Mouse (Mus musculus): ENCODE data around the gene Pim1. TPM values are rescaled to one million over a fixed set of nuclear protein-coding genes. Genes with fewer than 3 reads are reported as not detected.

The Pim1 gene
- total RNA-seq, 2 experiments from 2014 or later = 3.5 to 4.0 TPM

DNA sequence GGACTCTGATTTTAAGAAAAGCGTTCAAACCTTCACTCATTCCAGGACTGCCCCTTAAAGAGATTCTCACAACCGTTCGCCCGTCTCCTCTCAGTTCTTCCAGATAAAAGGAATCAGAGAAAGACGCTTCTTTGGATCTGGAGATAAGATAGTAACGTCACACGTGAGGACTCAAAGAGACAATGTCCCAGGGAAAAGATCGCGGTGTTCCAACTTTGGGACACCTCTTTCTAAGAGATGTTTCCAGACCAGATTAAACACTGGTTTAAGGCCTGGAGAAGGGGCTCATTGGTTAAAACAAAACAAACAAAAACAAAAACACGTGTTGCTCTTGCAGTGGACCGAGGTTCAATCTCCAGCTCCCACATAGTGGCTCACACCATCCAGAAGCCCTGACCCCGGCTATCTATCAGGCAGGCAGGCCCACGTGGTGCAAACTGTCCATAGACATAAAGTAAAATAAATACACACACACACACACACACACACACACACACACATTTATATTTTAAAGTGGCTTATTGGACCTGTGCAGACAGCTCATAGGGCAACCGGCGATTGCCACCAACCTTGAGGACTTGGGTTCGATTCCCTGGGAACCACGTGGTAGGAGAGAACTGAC, 25.9 kb upstream of the Pim1 start:
- DNase-seq (ENCODE audit: low spot score in 2 of 2) = no peak

DNA sequence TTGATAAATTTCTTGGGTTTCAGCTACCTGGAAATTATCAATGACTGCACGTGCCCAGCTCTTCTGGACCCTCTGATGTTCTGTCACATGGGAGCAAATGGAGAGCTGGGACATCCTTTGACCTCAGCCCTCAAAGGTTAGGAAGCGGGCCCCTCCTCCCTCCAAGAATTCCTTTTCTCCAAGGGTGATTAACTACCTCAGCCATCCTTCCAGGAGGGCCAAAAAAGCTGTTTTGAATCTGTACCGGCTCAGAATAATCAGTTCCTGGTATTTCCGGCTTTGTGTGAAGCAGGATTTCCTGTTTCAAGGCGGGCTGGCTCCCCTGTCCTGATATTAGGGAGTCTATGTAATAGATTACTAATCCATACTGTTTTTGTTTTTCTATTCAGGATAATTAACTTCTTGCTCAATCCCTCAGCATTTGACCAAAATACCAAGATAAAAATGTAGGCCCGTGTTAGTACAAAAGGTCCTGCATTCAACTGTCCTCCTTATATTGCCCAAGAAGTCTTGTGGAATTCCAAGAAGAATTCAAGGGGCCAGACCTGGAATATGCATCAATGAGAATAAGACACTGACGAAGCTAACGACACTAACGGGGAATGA, 25.0 kb upstream of the Pim1 start:
- DNase-seq (ENCODE audit: low spot score in 2 of 2) = no peak

- DNase-seq (ENCODE audit: low spot score in 2 of 2) = no peak
These were observed 23.5 kb upstream of the Pim1 start for GRCm38 (mm10) chr17:29467030-29467429.

- no peak for DNase-seq (ENCODE audit: low spot score in 2 of 2)
These were observed 17.1 kb upstream of the Pim1 start for GRCm38 (mm10) chr17:29473466-29473865.

DNA sequence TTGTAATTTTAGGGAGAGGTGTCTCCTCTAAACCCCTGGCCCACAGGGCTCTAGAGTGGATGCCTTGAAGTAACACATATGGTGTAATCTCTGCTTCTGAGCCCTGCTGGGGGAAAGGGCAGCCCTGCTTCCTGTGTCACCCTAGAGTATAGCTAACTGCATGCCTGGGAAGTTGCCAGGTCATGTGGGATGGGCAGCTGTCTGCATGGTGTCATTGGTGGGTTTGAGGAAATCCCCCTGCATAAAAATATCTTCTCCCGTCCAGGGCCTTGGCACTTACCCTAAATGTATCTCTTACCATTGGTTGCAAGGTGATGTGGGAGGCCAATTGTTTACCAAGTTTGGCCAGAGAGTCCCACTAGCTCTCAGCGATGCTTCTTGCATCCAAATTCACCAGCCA, 16.5 kb upstream of the Pim1 start:
- no peak for DNase-seq (ENCODE audit: low spot score in 2 of 2)

DNA sequence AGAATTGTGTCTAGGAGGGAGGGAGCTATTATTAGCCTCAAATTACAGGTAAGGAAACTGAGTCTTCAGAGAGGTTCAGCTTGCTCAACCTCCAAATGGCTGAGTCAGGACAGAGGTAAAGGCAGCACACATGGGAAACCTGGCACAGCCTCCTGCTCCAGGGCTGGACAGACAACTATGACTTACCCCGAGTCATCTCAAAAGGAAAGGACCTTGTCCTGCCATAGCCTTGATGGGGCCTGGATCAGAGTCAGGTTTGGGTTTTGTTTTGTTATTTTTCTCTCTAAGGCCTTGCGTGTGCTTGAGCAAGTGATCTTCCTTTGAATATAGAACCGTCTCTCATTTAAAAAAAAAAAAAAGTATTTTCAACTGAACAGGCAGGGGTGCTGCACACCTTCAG, 15.4 kb upstream of the Pim1 start:
- no peak for DNase-seq (ENCODE audit: low spot score in 2 of 2)

GRCm38 (mm10) chr17:29476461-29476860, 14.1 kb upstream of the Pim1 start:
- no peak for DNase-seq (ENCODE audit: low spot score in 2 of 2)

GRCm38 (mm10) chr17:29477357-29477756, 13.2 kb upstream of the Pim1 start:
- no peak for DNase-seq (ENCODE audit: low spot score in 2 of 2)

DNA sequence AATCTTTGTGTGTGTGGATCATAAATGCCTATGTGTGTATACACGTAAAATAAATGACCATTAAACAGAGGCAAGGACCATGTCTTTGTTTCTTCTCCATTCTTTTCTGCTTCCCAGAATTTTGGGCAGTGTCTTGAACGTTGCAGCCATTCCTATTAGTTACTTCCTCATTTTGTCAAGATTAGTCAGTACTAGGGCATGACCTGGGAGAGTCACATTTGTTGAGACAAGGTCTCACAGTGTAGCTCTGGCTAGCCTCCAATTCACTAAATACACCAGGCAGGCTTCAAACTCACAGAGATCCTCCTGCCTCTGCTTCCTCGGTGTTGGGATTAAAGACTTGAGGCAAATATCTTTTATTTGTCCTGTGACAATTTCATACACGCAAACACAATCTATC, 12.3 kb upstream of the Pim1 start:
- no peak for DNase-seq (ENCODE audit: low spot score in 2 of 2)

DNA sequence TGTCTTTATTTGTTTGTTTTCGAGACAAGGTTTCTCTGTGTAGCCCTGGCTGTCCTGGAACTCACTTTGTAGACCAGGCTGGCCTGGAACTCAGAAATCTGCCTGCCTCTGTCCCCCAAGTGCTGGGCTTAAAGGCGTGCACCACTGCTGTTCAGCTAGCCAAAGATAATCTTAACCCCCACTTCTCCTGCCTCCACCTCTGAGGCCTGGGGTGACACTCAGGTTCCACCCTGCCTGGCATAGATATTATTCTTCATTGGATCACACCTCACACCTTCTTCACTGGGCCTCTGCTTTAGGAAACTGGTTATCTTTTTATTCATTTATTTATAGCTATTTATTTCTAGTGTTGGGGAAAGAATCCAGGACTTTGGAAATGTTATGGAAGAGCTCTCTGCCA, 10.3 kb upstream of the Pim1 start:
- DNase-seq (ENCODE audit: low spot score in 2 of 2) = no peak

DNA sequence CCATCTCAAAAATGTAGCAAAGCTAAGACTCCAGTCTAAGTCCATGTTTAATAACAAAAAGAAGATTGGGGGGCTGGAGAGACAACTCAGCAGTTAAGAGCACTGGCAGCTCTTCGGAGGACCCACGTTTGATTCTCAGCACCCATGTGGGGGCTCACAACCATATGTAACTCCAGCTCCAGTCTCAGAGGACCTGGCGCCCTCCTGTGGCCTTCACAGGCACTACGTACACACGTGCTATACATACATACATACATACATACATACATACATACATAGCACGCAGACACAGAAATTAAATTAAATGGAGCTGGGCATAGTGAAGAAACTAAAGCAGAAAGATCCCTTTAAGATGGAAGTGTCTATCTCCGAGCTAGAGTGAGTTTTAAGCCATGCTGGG, 7.9 kb upstream of the Pim1 start:
- no peak for DNase-seq (ENCODE audit: low spot score in 2 of 2)

DNA sequence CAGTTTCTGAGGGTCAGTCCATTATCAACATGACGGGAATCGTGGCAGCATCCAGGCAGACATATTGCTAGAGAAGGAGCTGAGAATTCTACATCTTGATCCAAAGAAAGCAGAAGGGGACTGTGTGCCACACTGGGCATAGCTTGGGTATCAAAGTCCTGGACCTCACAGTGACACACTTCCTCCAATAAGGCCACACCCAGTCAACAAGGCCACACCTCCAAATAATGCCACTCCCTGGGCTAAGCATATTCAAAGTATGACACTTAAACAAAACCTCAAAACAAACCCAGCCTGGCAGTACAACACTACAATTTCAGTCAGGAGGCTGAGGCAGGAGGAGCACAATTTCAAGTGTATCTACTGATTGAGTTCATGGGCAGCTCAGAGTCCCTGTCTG, 7.3 kb upstream of the Pim1 start:
- no peak for DNase-seq (ENCODE audit: low spot score in 2 of 2)

DNA sequence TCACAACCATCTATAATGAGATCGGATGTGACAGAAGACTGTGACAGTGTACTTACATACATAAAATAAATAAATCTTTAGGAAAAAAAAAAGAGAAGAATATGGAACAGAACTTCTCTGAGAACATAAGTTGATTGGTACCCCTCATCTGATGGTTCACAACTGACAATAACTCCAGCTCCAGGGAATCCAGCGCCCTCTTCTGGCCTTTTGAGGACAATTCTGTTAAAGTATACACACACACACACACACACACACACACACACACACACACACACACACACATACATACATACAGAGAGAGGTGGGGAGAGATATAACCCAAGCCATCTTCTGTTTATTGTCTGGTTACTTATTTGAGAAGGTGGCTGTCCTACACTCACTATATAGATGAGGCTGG, 6.1 kb upstream of the Pim1 start:
- DNase-seq (ENCODE audit: low spot score in 2 of 2) = no peak

DNA sequence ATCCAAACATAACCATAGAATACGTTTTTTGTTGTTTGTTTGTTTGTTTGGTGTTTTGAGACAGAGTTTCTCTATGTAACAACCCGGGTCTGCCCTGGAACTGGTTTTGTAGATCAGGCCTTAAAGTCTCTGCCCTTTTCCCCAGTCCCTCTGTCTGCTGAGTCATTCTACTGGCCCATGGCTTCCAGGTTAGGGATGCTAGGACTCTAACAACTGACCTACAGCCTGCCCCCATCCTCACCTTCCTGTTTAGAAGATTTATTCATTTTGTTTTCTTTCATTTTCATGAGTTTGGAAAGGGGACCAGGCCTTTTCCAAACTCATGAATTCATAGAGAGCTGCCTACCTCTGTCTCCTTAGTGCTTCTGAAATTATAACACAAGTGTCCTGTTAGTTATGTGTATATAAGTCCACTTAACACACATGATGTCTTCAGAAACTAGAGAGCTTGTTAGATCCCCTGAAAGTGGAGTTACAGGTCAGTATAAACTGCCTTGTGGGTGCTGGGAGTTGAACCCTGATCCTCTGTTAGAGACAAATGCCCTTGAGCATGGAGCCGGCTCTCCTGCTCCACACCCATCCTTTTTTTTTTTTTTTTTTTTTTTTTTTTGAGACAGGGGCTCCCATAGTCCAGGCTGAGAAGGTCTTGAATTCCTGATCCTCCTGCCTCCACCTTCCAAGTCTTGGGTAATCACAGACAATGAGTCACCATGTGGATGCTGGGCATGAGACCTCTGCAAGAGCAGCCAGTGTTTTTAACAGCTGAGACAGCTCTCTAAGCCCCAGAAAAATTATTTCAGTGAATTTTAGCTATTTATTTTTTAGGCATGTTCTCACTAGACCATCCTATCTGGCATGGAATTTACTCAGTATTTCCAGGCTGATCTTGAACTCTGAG, 5.0 kb upstream of the Pim1 start:
- DNase-seq (ENCODE audit: low spot score in 2 of 2) = no peak

- DNase-seq (ENCODE audit: low spot score in 2 of 2) = no peak
These were observed 2.1 kb upstream of the Pim1 start for GRCm38 (mm10) chr17:29488257-29488977.

DNA sequence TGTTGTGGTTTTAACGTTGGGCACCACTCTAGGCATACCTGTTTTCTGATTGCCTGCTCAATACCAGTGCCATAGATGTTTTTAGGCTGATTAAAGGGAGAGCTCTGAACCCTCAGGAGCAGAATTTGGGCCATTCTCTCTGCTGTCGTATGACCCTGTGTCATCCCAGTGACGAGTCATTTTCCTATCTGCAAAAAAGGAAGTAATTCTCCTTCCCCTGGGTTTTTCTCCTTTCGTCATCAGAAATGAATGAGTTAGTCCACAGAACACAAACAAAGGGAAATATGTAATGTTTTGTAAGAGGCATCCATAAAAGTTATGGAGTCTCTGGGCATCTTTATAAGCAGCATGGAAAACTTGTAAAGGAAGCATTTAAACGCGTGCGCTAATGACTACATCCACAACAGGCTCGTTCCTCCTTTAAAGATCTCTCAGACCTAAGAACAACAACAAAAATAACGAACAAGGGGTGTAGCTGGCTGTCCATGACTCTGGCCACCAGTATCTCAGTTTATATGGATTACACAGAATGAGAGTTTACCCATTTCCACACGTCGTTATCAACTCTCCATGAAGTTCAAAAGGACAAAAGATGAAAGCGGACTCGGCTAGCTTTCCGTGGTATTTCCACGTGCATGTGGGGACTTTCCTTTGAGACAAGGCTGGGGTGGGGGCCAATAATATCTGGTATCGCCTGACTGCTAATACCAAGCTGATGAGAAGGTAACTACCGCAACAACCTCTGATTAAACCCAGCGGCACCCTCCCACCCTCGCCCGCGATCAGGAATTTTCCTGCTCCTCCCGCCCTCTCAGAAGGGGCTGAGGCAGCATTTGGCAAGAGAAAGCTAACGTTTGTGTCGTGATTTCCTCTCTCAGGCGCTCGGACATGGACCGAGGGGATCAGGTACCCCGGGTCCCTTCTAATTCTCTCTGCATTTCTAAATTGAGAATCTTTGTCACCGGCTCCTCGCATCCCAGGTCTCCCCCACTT, 1.3 kb upstream of the Pim1 start:
- DNase-seq (ENCODE audit: low spot score in 2 of 2) = peak in 1 of 2 experiments; percentile 9

DNA sequence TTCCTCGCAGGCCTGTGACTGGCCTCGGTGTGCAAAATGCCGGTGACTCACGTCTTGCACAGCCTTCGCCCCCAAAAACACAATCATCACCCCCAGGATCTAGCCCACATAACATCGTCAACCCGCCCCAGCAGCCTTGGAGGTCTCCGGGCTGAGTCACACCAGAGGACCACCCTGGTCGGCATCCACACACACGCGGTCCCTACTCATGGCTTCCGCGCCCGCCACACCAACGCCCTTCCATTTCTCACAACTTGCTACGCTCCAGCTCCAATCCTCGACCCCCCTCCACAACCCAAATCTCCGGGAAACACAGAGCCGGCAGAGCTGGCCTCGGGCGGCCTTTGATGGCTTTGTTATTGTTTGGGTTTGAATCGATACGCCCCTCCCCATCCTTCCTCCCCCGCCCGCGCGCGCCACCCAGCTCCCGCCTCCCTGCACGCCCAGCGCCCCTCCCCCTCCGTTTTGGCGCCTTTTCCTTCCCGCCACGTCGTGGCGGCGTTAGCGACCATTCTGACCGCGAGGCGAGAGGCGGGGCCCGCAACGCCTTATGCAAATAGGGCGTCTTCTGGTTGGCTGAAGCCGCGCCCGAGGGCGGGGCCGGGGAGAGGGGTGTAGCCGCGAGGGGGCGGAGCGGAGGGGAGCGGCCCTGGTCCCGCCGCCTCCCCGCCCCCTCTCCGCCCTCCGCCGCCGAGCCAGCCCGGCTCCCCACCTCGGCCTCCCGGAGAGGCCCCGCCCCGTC, 411 bp upstream of the Pim1 start:
- DNase-seq (ENCODE audit: low spot score in 2 of 2) = peak; percentile 92 to 96

DNA sequence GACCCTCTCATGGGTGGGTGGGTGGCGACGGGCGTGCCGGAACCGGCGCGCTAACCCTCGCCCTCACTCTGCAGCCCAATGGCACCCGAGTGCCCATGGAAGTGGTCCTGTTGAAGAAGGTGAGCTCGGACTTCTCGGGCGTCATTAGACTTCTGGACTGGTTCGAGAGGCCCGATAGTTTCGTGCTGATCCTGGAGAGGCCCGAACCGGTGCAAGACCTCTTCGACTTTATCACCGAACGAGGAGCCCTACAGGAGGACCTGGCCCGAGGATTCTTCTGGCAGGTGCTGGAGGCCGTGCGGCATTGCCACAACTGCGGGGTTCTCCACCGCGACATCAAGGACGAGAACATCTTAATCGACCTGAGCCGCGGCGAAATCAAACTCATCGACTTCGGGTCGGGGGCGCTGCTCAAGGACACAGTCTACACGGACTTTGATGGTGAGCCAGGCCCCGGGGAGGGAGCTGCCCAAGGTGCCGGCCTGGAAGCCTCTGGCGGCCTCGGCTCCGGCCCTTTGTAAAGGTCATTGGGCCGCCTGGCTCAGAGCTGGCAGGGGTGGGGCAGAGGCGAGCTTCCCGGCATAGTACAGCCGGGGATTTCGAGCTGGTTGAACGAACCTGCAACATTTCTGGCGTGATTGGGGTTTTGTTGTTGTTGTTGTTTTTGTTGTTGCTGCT, 1.2 kb downstream of the Pim1 start:
- DNase-seq (ENCODE audit: low spot score in 2 of 2) = peak; percentile 22 to 53

All from layer of hippocampus, postnatal 10 days (tissue).